Mouse (Mus musculus) liver, adult 2 months (tissue): ENCODE data around the gene Stk4.

Source experiments
- CTCF ChIP-seq: fragments of 200-500 bp; IDR thresholded peaks from 2 replicates; pipeline ENCODE4 v1.5.1; 2011; ENCODE audit warnings: low read depth, low read length, control low read depth
- POLR2A ChIP-seq: fragments of 200-500 bp; IDR thresholded peaks from 2 replicates; pipeline ENCODE4 v1.6.1; 2011; ENCODE audit warnings: low read length, control low read depth; ENCODE audit not compliant: insufficient read depth; ENCODE audit errors: extremely low read depth

- TF ChIP-seq CTCF (no peak), POLR2A (no peak)
Measured at GRCm38 (mm10) chr2:164054671-164055070, 15.5 kb upstream of the Stk4 start.
